Mouse (Mus musculus) monocyte, adult 5-6 weeks (primary cell): ENCODE data around the gene Man2c1. TPM values are rescaled to one million over a fixed set of nuclear protein-coding genes. Genes with fewer than 3 reads are reported as not detected.

Experiments
- ATAC-seq: fragments of 153-309, 156-312 bp; replicated peaks from 2 replicates; pipeline ENCODE4 v1.8.0; 2017; ENCODE audit warnings: mild to moderate bottlenecking; ENCODE audit not compliant: low TSS enrichment, insufficient number of reproducible peaks, severe bottlenecking, poor library complexity, low FRiP score
- total RNA-seq: library from RNA; stranded (forward); fragments of 200-1000, 200-491, 200-594 nt; gene quantifications from 3 replicates; pipeline ENCODE4 v1.2.3, GENCODE M21; 2017

Gene Man2c1
- 47.9 to 87.1 TPM (median 60.7 TPM) in 3 replicates for total RNA-seq

- peak; percentile 94 for ATAC-seq
Observed at GRCm38 (mm10) chr9:57130577-57131433, at the start of gene Man2c1. Man2c1 (plus strand) TSS chr9:57130690.

- ATAC-seq = no peak
Observed at GRCm38 (mm10) chr9:57082236-57082635, 48.3 kb upstream of the Man2c1 start.

GRCm38 (mm10) chr9:57117261-57117755 is 13.2 kb upstream of the Man2c1 start:
- no peak for ATAC-seq

- no peak for ATAC-seq
Observed at GRCm38 (mm10) chr9:57129641-57130040, 849 bp upstream of the Man2c1 start.

- ATAC-seq = no peak
Observed at GRCm38 (mm10) chr9:57137246-57137645, 6.8 kb downstream of the Man2c1 start.

- no peak for ATAC-seq
Observed at GRCm38 (mm10) chr9:57137777-57138176, 7.3 kb downstream of the Man2c1 start.

- no peak for ATAC-seq
Observed at GRCm38 (mm10) chr9:57138507-57138906, 8.0 kb downstream of the Man2c1 start.

GRCm38 (mm10) chr9:57139110-57139509 is 8.6 kb downstream of the Man2c1 start:
- no peak for ATAC-seq

- ATAC-seq = no peak
Observed at GRCm38 (mm10) chr9:57139571-57139970, 9.1 kb downstream of the Man2c1 start.

GRCm38 (mm10) chr9:57141417-57142353 is 11.2 kb downstream of the Man2c1 start:
- ATAC-seq = no peak

GRCm38 (mm10) chr9:57143212-57143611 is 12.7 kb downstream of the Man2c1 start:
- no peak for ATAC-seq

- ATAC-seq = no peak
Observed at GRCm38 (mm10) chr9:57144830-57145229, 14.3 kb downstream of the Man2c1 start.

GRCm38 (mm10) chr9:57146451-57147066 is 16.1 kb downstream of the Man2c1 start:
- ATAC-seq = no peak

GRCm38 (mm10) chr9:57147205-57148143 is 17.0 kb downstream of the Man2c1 start:
- ATAC-seq = no peak

- peak; percentile 86 for ATAC-seq
Observed at GRCm38 (mm10) chr9:57148144-57148878, 17.8 kb downstream of the Man2c1 start, which contains the start of gene Neil1. Neil1 (minus strand) TSS chr9:57148305.

- ATAC-seq = no peak
Observed at GRCm38 (mm10) chr9:57149021-57149420, 18.5 kb downstream of the Man2c1 start.

GRCm38 (mm10) chr9:57150192-57150591 is 19.7 kb downstream of the Man2c1 start:
- no peak for ATAC-seq
